Mouse (Mus musculus) hindbrain, embryonic 16.5 days (tissue): Measurements from ENCODE around the gene Cd36. TPM values are rescaled to one million over a fixed set of nuclear protein-coding genes. Genes with fewer than 3 reads are reported as not detected.

Experiments used
- ATAC-seq: fragments of 200-750 bp; cut with Nextera tagmentation; 2 replicates; pipeline ENCODE4 v1.8.0; 2017; ENCODE audit warnings: moderate TSS enrichment, moderate library complexity
- H3K27ac ChIP-seq: fragments of 300-500 bp; sonication (generic); 2 replicates; pipeline ENCODE4 v1.5.1; 2014; ENCODE audit warnings: low read depth, mild to moderate bottlenecking, control low read depth, low read length, moderate library complexity
- H3K27me3 ChIP-seq: fragments of 300-500 bp; sonication (generic); replicated peaks from 2 replicates; pipeline ENCODE4 v1.6.1; 2014; ENCODE audit warnings: low read length; ENCODE audit not compliant: control insufficient read depth, insufficient read depth
- H3K36me3 ChIP-seq: fragments of 300-500 bp; sonication (generic); 2 replicates; pipeline ENCODE4 v1.6.1; 2014; ENCODE audit warnings: mild to moderate bottlenecking, low read length, moderate library complexity, mixed read lengths; ENCODE audit not compliant: control insufficient read depth, insufficient read depth
- H3K4me1 ChIP-seq: fragments of 300-500 bp; sonication (generic); 2 replicates; pipeline ENCODE4 v1.6.1; 2014; ENCODE audit warnings: low read depth, low read length; ENCODE audit not compliant: control insufficient read depth, insufficient read depth
- H3K4me2 ChIP-seq: fragments of 300-500 bp; sonication (generic); 2 replicates; pipeline ENCODE4 v1.6.1; 2014; ENCODE audit warnings: mild to moderate bottlenecking, low read length, control low read depth, moderate library complexity
- H3K4me3 ChIP-seq: fragments of 300-500 bp; sonication (generic); 2 replicates; pipeline ENCODE4 v1.5.1; 2014; ENCODE audit warnings: mild to moderate bottlenecking, low read length, control low read depth, moderate library complexity
- H3K9ac ChIP-seq: fragments of 300-500 bp; sonication (generic); 2 replicates; pipeline ENCODE4 v1.6.1; 2014; ENCODE audit warnings: low read depth, mild to moderate bottlenecking, control low read depth, low read length, moderate library complexity
- H3K9me3 ChIP-seq: fragments of 300-500 bp; sonication (generic); 2 replicates; pipeline ENCODE4 v1.6.1; 2014; ENCODE audit warnings: mild to moderate bottlenecking, low read length, moderate library complexity; ENCODE audit not compliant: control insufficient read depth
- WGBS: fragments of 180-500 bp; shearing (Covaris S2); extraction: QIAGEN DNeasy Blood & Tissue Kit; methylation state at CpG from one replicate; pipeline ENCODE4 v1.1.7; 2014; 5-methylcytosine and 5-hydroxymethylcytosine counted together
- polyA plus RNA-seq: library from polyadenylated mRNA; unstranded; fragments of >200 nt; fragmentation: Nextera tagmentation; extraction: Ambion mirVana; gene quantifications from 2 replicates; pipeline ENCODE4 v1.2.1, GENCODE M21; 2015

The Cd36 gene
- polyA plus RNA-seq, 1 experiment from 2014 or later, result 3.3 TPM

- no peaks in the 10 kb centered on the region for H3K36me3 ChIP-seq
- H3K4me2 ChIP-seq, result no peak overlapping the region
- no peaks in the 10 kb centered on the region for H3K27me3 ChIP-seq
- no peak overlapping the region for H3K9ac ChIP-seq
- H3K27ac ChIP-seq, result no peak overlapping the region
- no peak overlapping the region for H3K4me3 ChIP-seq
- 94% methylated on average over 2 of the region's 2 CpGs for WGBS
- no peaks in the 10 kb centered on the region for H3K4me1 ChIP-seq
- no peak for ATAC-seq
- H3K9me3 ChIP-seq, result no peaks in the 10 kb centered on the region
Measured at GRCm38 (mm10) chr5:17770328-17770727, 118.3 kb downstream of the Cd36 start.

GRCm38 (mm10) chr5:17766006-17766677 lies 122.5 kb downstream of the Cd36 start:
- no peaks in the 10 kb centered on the region for H3K36me3 ChIP-seq
- no peak overlapping the region for H3K9ac ChIP-seq
- no peak overlapping the region for H3K4me3 ChIP-seq
- 58% methylated on average over 4 of the region's 4 CpGs for WGBS
- ATAC-seq, result peak; percentile 83
- no peaks in the 10 kb centered on the region for H3K9me3 ChIP-seq
- H3K4me1 ChIP-seq, result no peaks in the 10 kb centered on the region
- H3K27me3 ChIP-seq, result no peaks in the 10 kb centered on the region
- H3K4me2 ChIP-seq, result no peak overlapping the region
- H3K27ac ChIP-seq, result no peak overlapping the region

- Histone ChIP-seq H3K4me3 (no peak overlapping the region), H3K9ac (no peak overlapping the region), H3K27ac (no peak overlapping the region), H3K4me1 (no peaks in the 10 kb centered on the region), H3K4me2 (no peak overlapping the region), H3K27me3 (no peaks in the 10 kb centered on the region), H3K9me3 (no peaks in the 10 kb centered on the region), H3K36me3 (no peaks in the 10 kb centered on the region)
- no peak for ATAC-seq
- 87% methylated on average over 7 of the region's 7 CpGs for WGBS
Measured at GRCm38 (mm10) chr5:17753471-17754005, 135.1 kb downstream of the Cd36 start.

GRCm38 (mm10) chr5:17748293-17748692 lies 140.3 kb downstream of the Cd36 start:
- H3K9ac ChIP-seq, result no peak overlapping the region

GRCm38 (mm10) chr5:17747143-17747542 lies 141.5 kb downstream of the Cd36 start:
- H3K9ac ChIP-seq, result no peak overlapping the region
- WGBS, result 27% methylated on average over 5 of the region's 5 CpGs
- ATAC-seq, result no peak
- no peak overlapping the region for H3K4me2 ChIP-seq
- H3K4me3 ChIP-seq, result no peak overlapping the region
- no peaks in the 10 kb centered on the region for H3K27me3 ChIP-seq
- no peak overlapping the region for H3K27ac ChIP-seq
- no peaks in the 10 kb centered on the region for H3K36me3 ChIP-seq
- H3K9me3 ChIP-seq, result no peaks in the 10 kb centered on the region
- H3K4me1 ChIP-seq, result no peaks in the 10 kb centered on the region

More at GRCm38 (mm10) chr5:17748293-17748692, 140.3 kb downstream of the Cd36 start:
- no peak overlapping the region for H3K27ac ChIP-seq
- no peak for ATAC-seq
- no peaks in the 10 kb centered on the region for H3K36me3 ChIP-seq
- H3K4me3 ChIP-seq, result no peak overlapping the region
- no peaks in the 10 kb centered on the region for H3K27me3 ChIP-seq
- WGBS, result 74% methylated on average over 3 of the region's 3 CpGs
- H3K4me1 ChIP-seq, result no peaks in the 10 kb centered on the region
- H3K4me2 ChIP-seq, result no peak overlapping the region
- no peaks in the 10 kb centered on the region for H3K9me3 ChIP-seq

GRCm38 (mm10) chr5:17746520-17746919 lies 142.1 kb downstream of the Cd36 start:
- no peaks in the 10 kb centered on the region for H3K27me3 ChIP-seq
- H3K27ac ChIP-seq, result no peak overlapping the region
- no peak overlapping the region for H3K4me2 ChIP-seq
- no peaks in the 10 kb centered on the region for H3K36me3 ChIP-seq
- no peaks in the 10 kb centered on the region for H3K4me1 ChIP-seq
- ATAC-seq, result no peak
- H3K9ac ChIP-seq, result no peak overlapping the region
- H3K9me3 ChIP-seq, result no peaks in the 10 kb centered on the region
- H3K4me3 ChIP-seq, result no peak overlapping the region

GRCm38 (mm10) chr5:17739805-17740204 lies 148.8 kb downstream of the Cd36 start:
- no peak for ATAC-seq
- Histone ChIP-seq H3K4me2 (no peak overlapping the region), H3K27ac (no peak overlapping the region), H3K9me3 (no peaks in the 10 kb centered on the region), H3K27me3 (no peaks in the 10 kb centered on the region), H3K9ac (no peak overlapping the region), H3K4me3 (no peak overlapping the region), H3K36me3 (no peaks in the 10 kb centered on the region), H3K4me1 (no peaks in the 10 kb centered on the region)
- 57% methylated on average over 3 of the region's 3 CpGs for WGBS

Other genes with a start within 250 kb of the Cd36 start
- not detected in 2 replicates for gene Gnat3, start 73.7 kb upstream of the Cd36 start, polyA plus RNA-seq